Mouse (Mus musculus) left cerebral cortex, adult 18-20 months (tissue): ENCODE results near the gene Map1b. TPM values are rescaled to one million over a fixed set of nuclear protein-coding genes. Genes with fewer than 3 reads are reported as not detected.

ENCODE experiments used
- DNase-seq, 2 experiments: peaks; one replicate each; pipeline ENCODE4 v3.0.0; 2021 to 2022; ENCODE audit warnings: low spot score in 2 of 2, mixed read lengths in 1 of 2
- total RNA-seq, 2 experiments: library from RNA; stranded (reverse); gene quantifications; 2 replicates each; pipeline ENCODE4 v1.2.3; 2021

Gene Map1b
- total RNA-seq, 2 experiments from 2014 or later, result 597 to 612 TPM

GRCm38 (mm10) chr13:99373684-99374083 lies 142.7 kb downstream of the Map1b start:
- no peak for DNase-seq

Other genes starting within 250 kb of the Map1b start
- gene Ptcd2, start 171.8 kb downstream of the Map1b start, total RNA-seq, result 10 to 100 TPM; 29.5 to 30.7 TPM
- gene Mrps27, start 171.8 kb downstream of the Map1b start, total RNA-seq, result 10 to 100 TPM; 28.3 to 29.5 TPM